Mouse (Mus musculus): ENCODE data around the gene Olfr131. TPM values are rescaled to one million over a fixed set of nuclear protein-coding genes. Genes with fewer than 3 reads are reported as not detected.
"Not testable (repeated sequence)": the region's sequence is repeated elsewhere in the genome, so short reads cannot be mapped to it uniquely, and the experiment has no call there.

Gene Olfr131
- total RNA-seq (2021): not detected

- intact Hi-C loops (cut with DNase I): no loop called here
- DNase-seq: no peak
Observed at GRCm38 (mm10) chr17:38088593-38088992, at the start of gene Olfr131. Gene Olfr131, minus strand, starts transcription at chr17:38088693.

GRCm38 (mm10) chr17:38134426-38134825, 45.9 kb upstream of the Olfr131 start, which contains the start of gene Olfr132:
Gene Olfr132, minus strand, starts transcription at chr17:38134526.
- intact Hi-C loops (cut with DNase I): no loop called here
- no peak for DNase-seq

- DNase-seq; intact Hi-C loops (cut with DNase I): not testable (repeated sequence)
Observed at GRCm38 (mm10) chr17:38125371-38125770, 36.9 kb upstream of the Olfr131 start.

GRCm38 (mm10) chr17:38124199-38124598, 35.7 kb upstream of the Olfr131 start:
- intact Hi-C loops (cut with DNase I); DNase-seq: not testable (repeated sequence)

GRCm38 (mm10) chr17:38082364-38082763, 6.1 kb downstream of the Olfr131 start:
- intact Hi-C loops (cut with DNase I): no loop called here
- DNase-seq: no peak

GRCm38 (mm10) chr17:38063621-38064020, 24.9 kb downstream of the Olfr131 start, which contains the start of gene Olfr130:
Gene Olfr130, plus strand, starts transcription at chr17:38063921.
- no peak for DNase-seq
- intact Hi-C loops (cut with DNase I): no loop called here

- DNase-seq: no peak
- intact Hi-C loops (cut with DNase I): no loop called here
Observed at GRCm38 (mm10) chr17:38059979-38060378, 28.5 kb downstream of the Olfr131 start, which contains the start of gene Olfr129. Gene Olfr129, minus strand, starts transcription at chr17:38060079.

Other genes starting within 250 kb of the Olfr131 start
- gene Olfr126, start 241.2 kb downstream of the Olfr131 start, total RNA-seq (2021): not detected
- not detected for gene Olfr127, start 188.3 kb downstream of the Olfr131 start, total RNA-seq (2021)
- not detected for gene Olfr128, start 168.1 kb downstream of the Olfr131 start, total RNA-seq (2021)
- gene Olfr761, start 135.6 kb downstream of the Olfr131 start, total RNA-seq (2021): not detected
- not detected for gene Olfr129, start 28.6 kb downstream of the Olfr131 start, total RNA-seq (2021)
- not detected for gene Olfr130, start 24.8 kb downstream of the Olfr131 start, total RNA-seq (2021)
- not detected for gene Olfr132, start 45.8 kb upstream of the Olfr131 start, total RNA-seq (2021)
- gene Olfr133, start 56.6 kb upstream of the Olfr131 start, total RNA-seq (2021): not detected
- gene Olfr134, start 82.7 kb upstream of the Olfr131 start, total RNA-seq (2021): not detected
- not detected for gene Olfr135, start 115.6 kb upstream of the Olfr131 start, total RNA-seq (2021)
- not detected for gene Olfr138, start 172.3 kb upstream of the Olfr131 start, total RNA-seq (2021)
- gene Olfr137, start 218.9 kb upstream of the Olfr131 start, total RNA-seq (2021): not detected
- not detected for gene Olfr136, start 241.1 kb upstream of the Olfr131 start, total RNA-seq (2021)